Mouse (Mus musculus): Measurements from ENCODE around the gene Ednrb. TPM values are rescaled to one million over a fixed set of nuclear protein-coding genes. Genes with fewer than 3 reads are reported as not detected.

Gene Ednrb
- polyA plus RNA-seq, 1 experiment from 2014 or later = 139 TPM

DNA sequence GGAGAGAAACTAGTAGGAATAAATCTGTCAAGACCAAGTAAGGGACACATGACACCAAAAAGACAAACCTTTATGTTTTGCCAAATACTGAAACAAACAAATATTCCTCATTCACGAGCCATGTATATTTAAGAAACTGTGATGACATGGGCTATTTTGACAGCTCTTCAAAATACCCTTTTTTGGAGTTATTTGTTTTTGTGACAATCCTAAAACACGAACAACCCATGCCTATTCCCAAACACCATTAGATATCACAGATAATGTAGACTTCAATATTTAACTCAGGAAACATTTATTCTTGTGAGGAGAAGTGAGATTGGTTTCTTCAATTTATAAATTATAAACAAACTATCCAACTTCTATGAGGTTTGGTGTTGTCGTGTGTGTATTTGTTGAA, 32.4 kb upstream of the Ednrb start:
- 54% methylated on average over 3 of the region's 3 CpGs for WGBS

DNA sequence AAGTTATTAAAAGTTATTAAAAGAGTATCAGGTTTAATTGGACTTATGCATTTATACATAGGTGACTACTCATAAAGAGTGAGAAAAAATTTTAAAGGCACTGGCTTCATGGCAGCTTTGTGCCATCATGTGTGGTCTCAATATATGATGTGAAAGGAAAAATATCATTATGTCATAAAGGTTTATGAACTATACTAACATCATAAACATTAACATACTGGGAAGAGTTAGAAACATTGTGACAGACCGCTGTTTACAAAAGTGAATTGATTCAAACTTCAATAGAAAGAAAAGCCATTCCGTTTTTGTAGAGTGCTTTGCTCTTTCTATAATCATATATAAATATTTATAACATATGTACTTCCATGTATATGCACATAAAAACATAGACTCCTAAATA, 22.4 kb upstream of the Ednrb start:
- no peaks in the 10 kb centered on the region for H3K9me3 ChIP-seq (ENCODE audit: low read length)
- DNase-seq (ENCODE audit: low spot score) (no peak), ATAC-seq (no peak)
- H3K36me3 ChIP-seq (ENCODE audit: insufficient read depth, low read length) = no peaks in the 10 kb centered on the region
- 52% methylated on average over 2 of the region's 2 CpGs for WGBS
- no peak overlapping the region for H3K9ac ChIP-seq (replicated peaks; ENCODE audit: low read depth)
- no peak overlapping the region for H3K27ac ChIP-seq (ENCODE audit: low read length)
- no peaks in the 10 kb centered on the region for H3K4me1 ChIP-seq (ENCODE audit: insufficient read depth, low read depth, low read length)
- H3K27me3 ChIP-seq (replicated peaks; ENCODE audit: insufficient read depth, low read length) = no peaks in the 10 kb centered on the region
- TF ChIP-seq EP300 (IDR thresholded peaks at IDR 0.05) (no peak), CTCF (IDR thresholded peaks at IDR 0.05) (no peak)
- no peak overlapping the region for H3K4me3 ChIP-seq (ENCODE audit: low read depth, low read length)
- no peak overlapping the region for H3K4me2 ChIP-seq (replicated peaks; ENCODE audit: low read depth, low read length)

More for the DNA sequence above, 32.4 kb upstream of the Ednrb start:
- DNase-seq (ENCODE audit: low spot score) = peak; percentile 37
- Histone ChIP-seq H3K4me1 (ENCODE audit: insufficient read depth, low read depth, low read length) (no peaks in the 10 kb centered on the region), H3K27me3 (replicated peaks; ENCODE audit: insufficient read depth, low read length) (no peaks in the 10 kb centered on the region), H3K27ac (ENCODE audit: low read length) (no peak overlapping the region), H3K9ac (replicated peaks; ENCODE audit: low read depth) (no peak overlapping the region), H3K4me2 (replicated peaks; ENCODE audit: low read depth, low read length) (no peak overlapping the region), H3K4me3 (ENCODE audit: low read depth, low read length) (no peak overlapping the region), H3K9me3 (ENCODE audit: low read length) (no peaks in the 10 kb centered on the region), H3K36me3 (ENCODE audit: insufficient read depth, low read length) (no peaks in the 10 kb centered on the region)
- TF ChIP-seq CTCF (IDR thresholded peaks at IDR 0.05) (no peak), EP300 (IDR thresholded peaks at IDR 0.05) (no peak)
- no peak for ATAC-seq

DNA sequence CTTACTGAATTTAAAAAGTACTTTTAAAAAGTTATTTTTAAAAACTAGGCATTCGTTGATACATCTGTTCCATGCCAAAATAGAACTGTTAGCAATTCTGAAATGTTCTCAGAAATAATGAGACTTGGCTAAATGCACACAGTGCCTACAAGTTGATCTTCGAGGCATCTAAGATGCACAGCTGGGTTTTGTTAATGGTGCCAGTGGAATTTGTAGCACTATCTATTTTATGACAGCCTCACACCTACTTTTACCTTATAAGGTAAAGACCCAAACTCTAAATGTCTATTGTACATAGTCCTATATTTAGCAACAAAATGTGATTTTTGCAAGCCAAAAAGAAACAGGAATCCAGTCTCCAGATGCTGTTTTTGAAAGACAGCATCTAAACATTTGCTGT, 21.0 kb upstream of the Ednrb start:
- no peak overlapping the region for H3K27ac ChIP-seq (ENCODE audit: low read length)
- no peak overlapping the region for H3K4me3 ChIP-seq (ENCODE audit: low read depth, low read length)
- TF ChIP-seq EP300 (IDR thresholded peaks at IDR 0.05) = peak; percentile 50; the same call in 1 of the 2 replicates
- TF ChIP-seq CTCF (IDR thresholded peaks at IDR 0.05) = no peak
- H3K9me3 ChIP-seq (ENCODE audit: low read length) = no peaks in the 10 kb centered on the region
- no peaks in the 10 kb centered on the region for H3K27me3 ChIP-seq (replicated peaks; ENCODE audit: insufficient read depth, low read length)
- no peak overlapping the region for H3K9ac ChIP-seq (replicated peaks; ENCODE audit: low read depth)
- H3K4me2 ChIP-seq (replicated peaks; ENCODE audit: low read depth, low read length) = no peak overlapping the region
- ATAC-seq (peak; percentile 87), DNase-seq (ENCODE audit: low spot score) (peak; percentile 84)
- H3K36me3 ChIP-seq (ENCODE audit: insufficient read depth, low read length) = no peaks in the 10 kb centered on the region
- WGBS = 48% methylated on average over 2 of the region's 2 CpGs
- no peaks in the 10 kb centered on the region for H3K4me1 ChIP-seq (ENCODE audit: insufficient read depth, low read depth, low read length)

DNA sequence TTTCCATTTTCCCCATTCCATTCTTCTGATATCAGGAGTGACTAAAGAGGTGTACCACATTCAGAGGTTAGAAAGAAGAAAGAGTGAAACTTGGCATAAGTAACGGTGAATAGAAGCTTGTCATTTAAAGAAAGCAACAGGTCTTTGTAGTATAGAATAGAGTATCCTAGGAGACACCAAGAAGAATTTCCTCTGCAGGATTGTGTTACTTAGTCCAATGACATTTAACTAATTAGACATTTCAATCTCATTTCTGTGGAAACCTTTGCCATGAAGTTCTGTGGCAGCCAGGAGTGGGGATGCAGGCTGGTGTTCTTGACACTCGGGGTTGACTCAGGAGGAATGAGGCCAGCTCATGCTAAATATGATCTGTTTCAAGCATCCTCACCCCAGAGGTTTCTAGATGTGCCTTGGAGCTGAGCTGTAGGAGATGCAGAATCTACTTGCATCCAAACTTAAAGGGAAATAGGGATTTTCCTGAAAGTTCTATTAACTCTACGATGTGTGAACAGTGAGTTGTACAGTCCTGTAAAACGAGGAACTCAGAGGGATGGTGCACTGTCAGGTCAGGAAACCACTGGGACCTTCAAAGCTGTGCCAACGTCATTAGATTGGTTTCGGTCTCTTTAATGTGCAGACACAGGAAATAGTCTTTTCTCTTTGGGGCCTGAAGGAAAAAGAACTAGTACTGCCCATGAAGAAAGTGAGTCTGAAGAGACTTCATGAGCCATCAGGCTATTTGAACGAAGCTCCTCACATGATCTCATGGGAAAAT, 6.1 kb upstream of the Ednrb start:
- Histone ChIP-seq H3K27me3 (replicated peaks; ENCODE audit: insufficient read depth, low read length) (no peaks in the 10 kb centered on the region), H3K9ac (replicated peaks; ENCODE audit: low read depth) (no peak overlapping the region), H3K4me3 (ENCODE audit: low read depth, low read length) (no peak overlapping the region), H3K4me2 (replicated peaks; ENCODE audit: low read depth, low read length) (no peak overlapping the region), H3K9me3 (ENCODE audit: low read length) (no peaks in the 10 kb centered on the region), H3K27ac (ENCODE audit: low read length) (no peak overlapping the region), H3K4me1 (ENCODE audit: insufficient read depth, low read depth, low read length) (no peaks in the 10 kb centered on the region), H3K36me3 (ENCODE audit: insufficient read depth, low read length) (no peaks in the 10 kb centered on the region)
- DNase-seq (ENCODE audit: low spot score) (no peak), ATAC-seq (no peak)
- TF ChIP-seq CTCF (IDR thresholded peaks at IDR 0.05) (no peak), EP300 (IDR thresholded peaks at IDR 0.05) (no peak)
- 70% methylated on average over 7 of the region's 7 CpGs for WGBS

DNA sequence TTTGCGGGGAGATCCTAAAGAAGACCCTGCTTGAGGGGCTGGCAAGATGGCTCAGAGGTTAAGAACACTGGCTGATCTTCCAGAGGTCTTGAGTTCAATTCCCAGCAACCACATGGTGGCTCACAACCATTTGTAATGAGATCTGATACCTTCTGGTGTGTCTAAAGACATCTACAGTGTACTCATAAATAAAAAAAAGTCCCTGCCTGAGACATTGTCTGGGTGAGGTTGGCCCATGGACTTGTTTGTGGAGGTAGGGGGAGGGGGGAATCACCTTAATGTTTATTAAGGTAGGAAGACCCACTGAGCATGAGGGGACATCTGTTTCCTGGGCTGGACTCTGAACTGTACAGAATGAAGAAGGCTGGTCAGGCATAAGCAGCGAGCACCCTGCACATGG, 1.5 kb upstream of the Ednrb start:
- Histone ChIP-seq H3K9me3 (ENCODE audit: low read length) (no peaks in the 10 kb centered on the region), H3K9ac (replicated peaks; ENCODE audit: low read depth) (no peak overlapping the region), H3K4me3 (ENCODE audit: low read depth, low read length) (no peak overlapping the region), H3K4me1 (ENCODE audit: insufficient read depth, low read depth, low read length) (no peaks in the 10 kb centered on the region; the same call in 1 of the 2 replicates), H3K4me2 (replicated peaks; ENCODE audit: low read depth, low read length) (no peak overlapping the region), H3K27me3 (replicated peaks; ENCODE audit: insufficient read depth, low read length) (no peaks in the 10 kb centered on the region), H3K36me3 (ENCODE audit: insufficient read depth, low read length) (no peaks in the 10 kb centered on the region), H3K27ac (ENCODE audit: low read length) (no peak overlapping the region)
- 93% methylated on average over 2 of the region's 2 CpGs for WGBS
- no peak for TF ChIP-seq CTCF (IDR thresholded peaks at IDR 0.05)
- ATAC-seq (no peak), DNase-seq (ENCODE audit: low spot score) (no peak)

DNA sequence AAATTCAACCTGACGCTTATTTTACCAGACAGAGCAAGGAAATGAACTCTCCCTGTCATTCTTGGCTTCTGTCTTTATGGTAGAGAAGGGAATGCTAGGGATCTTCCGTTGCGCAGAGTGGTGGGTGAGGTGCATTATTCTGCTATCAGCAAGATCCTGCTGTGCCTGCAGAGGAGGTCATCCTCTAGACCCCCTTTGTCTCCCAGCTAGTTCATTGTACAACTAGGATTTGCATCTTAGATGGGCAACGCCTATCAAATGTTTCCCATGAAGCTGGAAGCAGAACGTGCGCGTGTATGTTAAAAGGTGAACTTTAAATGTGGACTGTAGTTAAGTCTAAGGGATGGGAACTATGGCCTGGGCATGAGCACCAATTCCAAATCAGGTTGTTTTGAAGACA, 742 bp upstream of the Ednrb start:
- DNase-seq (ENCODE audit: low spot score) (no peak), ATAC-seq (no peak; the same call in 1 of the 2 replicates)
- H3K27me3 ChIP-seq (replicated peaks; ENCODE audit: insufficient read depth, low read length) = no peaks in the 10 kb centered on the region
- no peak overlapping the region for H3K9ac ChIP-seq (replicated peaks; ENCODE audit: low read depth)
- TF ChIP-seq CTCF (IDR thresholded peaks at IDR 0.05) (no peak), EP300 (IDR thresholded peaks at IDR 0.05) (no peak)
- H3K9me3 ChIP-seq (ENCODE audit: low read length) = no peaks in the 10 kb centered on the region
- H3K27ac ChIP-seq (ENCODE audit: low read length) = no peak overlapping the region
- no peak overlapping the region for H3K4me3 ChIP-seq (ENCODE audit: low read depth, low read length)
- H3K4me1 ChIP-seq (ENCODE audit: insufficient read depth, low read depth, low read length) = no peaks in the 10 kb centered on the region; the same call in 1 of the 2 replicates
- H3K4me2 ChIP-seq (replicated peaks; ENCODE audit: low read depth, low read length) = no peak overlapping the region
- 75% methylated on average over 7 of the region's 7 CpGs for WGBS
- H3K36me3 ChIP-seq (ENCODE audit: insufficient read depth, low read length) = no peaks in the 10 kb centered on the region

Data from lung, postnatal 0 days (tissue).